Mouse (Mus musculus): ENCODE measurements around the gene Klhl26. TPM values are rescaled to one million over a fixed set of nuclear protein-coding genes. Genes with fewer than 3 reads are reported as not detected.
A peak's percentile ranks its signal among the peaks of the same experiment; 100 is the strongest.

The Klhl26 gene
- polyA plus RNA-seq, 1 experiment from 2014 or later: 21.4 TPM

- peak within 1 kb of the TSS; percentile 62 for H3K4me3 ChIP-seq
- peak within 1 kb of the TSS; percentile 83 for H3K4me2 ChIP-seq (replicated peaks)
- peak; percentile 58 for ATAC-seq (replicated peaks)
- H3K4me1 ChIP-seq: peaks cover 26% of the 10 kb centered on the region
- 3% methylated on average over 33 of the region's 33 CpGs for WGBS
- no peaks in the 10 kb centered on the region for H3K9me3 ChIP-seq
- peak within 1 kb of the TSS; percentile 86 for H3K9ac ChIP-seq (replicated peaks)
- no peaks in the 10 kb centered on the region for H3K36me3 ChIP-seq
- no peak within 1 kb of the TSS for H3K27ac ChIP-seq (replicated peaks)
- peaks cover 82% of the 10 kb centered on the region for H3K27me3 ChIP-seq
Observed at GRCm38 (mm10) chr8:70486941-70487520, 10.3 kb upstream of the Klhl26 start, which contains the start of gene Tmem59l. TSS of gene Tmem59l (minus strand) at chr8:70487358.

- no peak overlapping the region for H3K27ac ChIP-seq (replicated peaks)
- WGBS: 48% methylated on average over 7 of the region's 7 CpGs
- peak overlapping the region; percentile 62 for H3K4me3 ChIP-seq
- H3K4me1 ChIP-seq: peaks cover 26% of the 10 kb centered on the region
- H3K9ac ChIP-seq (replicated peaks): peak overlapping the region; percentile 86; the same call in 1 of the 2 replicates
- H3K27me3 ChIP-seq: peaks cover 74% of the 10 kb centered on the region
- no peaks in the 10 kb centered on the region for H3K9me3 ChIP-seq
- ATAC-seq (replicated peaks): peak; percentile 33; the same call in 1 of the 2 replicates
- no peaks in the 10 kb centered on the region for H3K36me3 ChIP-seq
- peak overlapping the region; percentile 83 for H3K4me2 ChIP-seq (replicated peaks)
Observed at GRCm38 (mm10) chr8:70486191-70486681, 9.5 kb upstream of the Klhl26 start.

- Histone ChIP-seq H3K4me3 (no peak overlapping the region), H3K9ac (replicated peaks) (no peak overlapping the region), H3K27me3 (peaks cover 41% of the 10 kb centered on the region), H3K27ac (replicated peaks) (no peak overlapping the region), H3K9me3 (no peaks in the 10 kb centered on the region), H3K36me3 (no peaks in the 10 kb centered on the region), H3K4me1 (peaks cover 13% of the 10 kb centered on the region), H3K4me2 (replicated peaks) (no peak overlapping the region)
- no peak for ATAC-seq (replicated peaks)
- 52% methylated on average over 2 of the region's 2 CpGs for WGBS
Observed at GRCm38 (mm10) chr8:70482943-70483342, 6.2 kb upstream of the Klhl26 start.

GRCm38 (mm10) chr8:70481908-70482307 lies 5.1 kb upstream of the Klhl26 start:
- ATAC-seq (replicated peaks): no peak
- no peak overlapping the region for H3K9ac ChIP-seq (replicated peaks)
- no peak overlapping the region for H3K27ac ChIP-seq (replicated peaks)
- H3K36me3 ChIP-seq: no peaks in the 10 kb centered on the region
- peaks cover 14% of the 10 kb centered on the region for H3K4me1 ChIP-seq
- H3K27me3 ChIP-seq: peaks cover 34% of the 10 kb centered on the region
- H3K4me3 ChIP-seq: no peak overlapping the region
- H3K9me3 ChIP-seq: no peaks in the 10 kb centered on the region
- H3K4me2 ChIP-seq (replicated peaks): no peak overlapping the region
- 73% methylated on average over 3 of the region's 3 CpGs for WGBS

GRCm38 (mm10) chr8:70477269-70477982 lies 658 bp upstream of the Klhl26 start:
- Histone ChIP-seq H3K9ac (replicated peaks) (no peak overlapping the region), H3K9me3 (no peaks in the 10 kb centered on the region), H3K27ac (replicated peaks) (no peak overlapping the region), H3K4me2 (replicated peaks) (peak overlapping the region; percentile 78), H3K4me1 (peaks cover 17% of the 10 kb centered on the region), H3K4me3 (peak overlapping the region; percentile 83), H3K36me3 (no peaks in the 10 kb centered on the region), H3K27me3 (no peaks in the 10 kb centered on the region; the same call in 1 of the 2 replicates)
- peak; percentile 63 for ATAC-seq (replicated peaks)
- 4% methylated on average over 21 of the region's 21 CpGs for WGBS

- Histone ChIP-seq H3K9ac (replicated peaks) (no peak overlapping the region), H3K4me2 (replicated peaks) (no peak overlapping the region), H3K36me3 (no peaks in the 10 kb centered on the region), H3K27me3 (no peaks in the 10 kb centered on the region), H3K4me1 (peaks cover 14% of the 10 kb centered on the region), H3K4me3 (no peak overlapping the region), H3K27ac (replicated peaks) (no peak overlapping the region), H3K9me3 (no peaks in the 10 kb centered on the region)
- no peak for ATAC-seq (replicated peaks)
- WGBS: 96% methylated on average over 7 of the region's 7 CpGs
Observed at GRCm38 (mm10) chr8:70471856-70472255, 4.9 kb downstream of the Klhl26 start.

- 58% methylated on average over 2 of the region's 2 CpGs for WGBS
- no peak for ATAC-seq (replicated peaks)
- H3K9ac ChIP-seq (replicated peaks): no peak overlapping the region
Observed at GRCm38 (mm10) chr8:70469938-70470337, 6.8 kb downstream of the Klhl26 start.

GRCm38 (mm10) chr8:70469295-70469916 lies 7.4 kb downstream of the Klhl26 start:
- H3K4me1 ChIP-seq: 0 out of 2 replicates have a peak, but pooled peaks cover 3% of the 10 kb centered on the region
- WGBS: 51% methylated on average over 10 of the region's 10 CpGs
- H3K9me3 ChIP-seq: no peaks in the 10 kb centered on the region
- H3K4me3 ChIP-seq: no peak overlapping the region
- no peak overlapping the region for H3K4me2 ChIP-seq (replicated peaks)
- H3K9ac ChIP-seq (replicated peaks): no peak overlapping the region; the same call in 1 of the 2 replicates
- no peak overlapping the region for H3K27ac ChIP-seq (replicated peaks)
- no peak for ATAC-seq (replicated peaks)
- H3K36me3 ChIP-seq: no peaks in the 10 kb centered on the region
- no peaks in the 10 kb centered on the region for H3K27me3 ChIP-seq

More at GRCm38 (mm10) chr8:70469938-70470337, 6.8 kb downstream of the Klhl26 start:
- H3K27me3 ChIP-seq: no peaks in the 10 kb centered on the region
- H3K4me1 ChIP-seq: 0 out of 2 replicates have a peak, but pooled peaks cover 3% of the 10 kb centered on the region
- H3K9me3 ChIP-seq: no peaks in the 10 kb centered on the region
- H3K36me3 ChIP-seq: no peaks in the 10 kb centered on the region
- H3K4me3 ChIP-seq: no peak overlapping the region
- no peak overlapping the region for H3K4me2 ChIP-seq (replicated peaks)
- no peak overlapping the region for H3K27ac ChIP-seq (replicated peaks)

GRCm38 (mm10) chr8:70468733-70469132 lies 8.0 kb downstream of the Klhl26 start:
- 94% methylated on average over 4 of the region's 4 CpGs for WGBS
- no peaks in the 10 kb centered on the region for H3K27me3 ChIP-seq
- ATAC-seq (replicated peaks): no peak
- peaks cover 3% of the 10 kb centered on the region; the same call in 1 of the 2 replicates for H3K4me1 ChIP-seq
- H3K9ac ChIP-seq (replicated peaks): no peak overlapping the region
- H3K4me2 ChIP-seq (replicated peaks): no peak overlapping the region
- no peak overlapping the region for H3K27ac ChIP-seq (replicated peaks)
- no peaks in the 10 kb centered on the region for H3K9me3 ChIP-seq
- H3K36me3 ChIP-seq: no peaks in the 10 kb centered on the region
- no peak overlapping the region for H3K4me3 ChIP-seq

GRCm38 (mm10) chr8:70467907-70468306 lies 8.9 kb downstream of the Klhl26 start:
- peaks cover 3% of the 10 kb centered on the region; the same call in 1 of the 2 replicates for H3K4me1 ChIP-seq
- WGBS: 80% methylated on average over 1 of the region's 1 CpGs
- no peaks in the 10 kb centered on the region for H3K27me3 ChIP-seq
- no peak overlapping the region for H3K4me3 ChIP-seq
- H3K9me3 ChIP-seq: no peaks in the 10 kb centered on the region
- no peak for ATAC-seq (replicated peaks)
- no peak overlapping the region for H3K9ac ChIP-seq (replicated peaks)
- H3K36me3 ChIP-seq: no peaks in the 10 kb centered on the region
- no peak overlapping the region for H3K4me2 ChIP-seq (replicated peaks)
- no peak overlapping the region for H3K27ac ChIP-seq (replicated peaks)

- ATAC-seq (replicated peaks): no peak
Observed at GRCm38 (mm10) chr8:70467229-70467725, 9.5 kb downstream of the Klhl26 start.

GRCm38 (mm10) chr8:70466771-70467170 lies 10.0 kb downstream of the Klhl26 start:
- Histone ChIP-seq H3K27me3 (no peaks in the 10 kb centered on the region), H3K36me3 (no peaks in the 10 kb centered on the region), H3K4me3 (no peak overlapping the region), H3K4me1 (peaks cover 3% of the 10 kb centered on the region; the same call in 1 of the 2 replicates), H3K4me2 (replicated peaks) (no peak overlapping the region), H3K27ac (replicated peaks) (no peak overlapping the region), H3K9ac (replicated peaks) (no peak overlapping the region), H3K9me3 (no peaks in the 10 kb centered on the region)
- ATAC-seq (replicated peaks): no peak
- 82% methylated on average over 11 of the region's 11 CpGs for WGBS

More at GRCm38 (mm10) chr8:70467229-70467725, 9.5 kb downstream of the Klhl26 start:
- Histone ChIP-seq H3K27ac (replicated peaks) (no peak overlapping the region), H3K4me2 (replicated peaks) (no peak overlapping the region), H3K36me3 (no peaks in the 10 kb centered on the region), H3K27me3 (no peaks in the 10 kb centered on the region), H3K9ac (replicated peaks) (no peak overlapping the region), H3K4me1 (peaks cover 3% of the 10 kb centered on the region; the same call in 1 of the 2 replicates), H3K9me3 (no peaks in the 10 kb centered on the region), H3K4me3 (no peak overlapping the region)
- WGBS: 84% methylated on average over 5 of the region's 5 CpGs
